Mouse (Mus musculus): ENCODE measurements around the gene Pygo2. TPM values are rescaled to one million over a fixed set of nuclear protein-coding genes. Genes with fewer than 3 reads are reported as not detected.
"Not testable (repeated sequence)": the region's sequence is repeated elsewhere in the genome, so short reads cannot be mapped to it uniquely, and the experiment has no call there.

The Pygo2 gene
- total RNA-seq, 2 experiments from 2014 or later: 57.2 to 66.1 TPM

- DNase-seq (ENCODE audit: low spot score in 2 of 2): peak in 1 of 2 experiments; percentile 30
Observed at GRCm38 (mm10) chr3:89418861-89419250, 11.2 kb upstream of the Pygo2 start.

GRCm38 (mm10) chr3:89419571-89419970, 10.4 kb upstream of the Pygo2 start:
- DNase-seq (ENCODE audit: low spot score in 2 of 2): no peak

GRCm38 (mm10) chr3:89419981-89420380, 10.0 kb upstream of the Pygo2 start:
- DNase-seq (ENCODE audit: low spot score in 2 of 2): no peak

GRCm38 (mm10) chr3:89420421-89420820, 9.6 kb upstream of the Pygo2 start:
- no peak for DNase-seq (ENCODE audit: low spot score in 2 of 2)

- DNase-seq (ENCODE audit: low spot score in 2 of 2): peak; percentile 70 to 71
Observed at GRCm38 (mm10) chr3:89421002-89421774, 8.8 kb upstream of the Pygo2 start.

GRCm38 (mm10) chr3:89421810-89422473, 8.1 kb upstream of the Pygo2 start:
- no peak for DNase-seq (ENCODE audit: low spot score in 2 of 2)

GRCm38 (mm10) chr3:89422556-89423205, 7.3 kb upstream of the Pygo2 start:
- no peak for DNase-seq (ENCODE audit: low spot score in 2 of 2)

- DNase-seq (ENCODE audit: low spot score in 2 of 2): no peak
Observed at GRCm38 (mm10) chr3:89424416-89425140, 5.4 kb upstream of the Pygo2 start.

- no peak for DNase-seq (ENCODE audit: low spot score in 2 of 2)
Observed at GRCm38 (mm10) chr3:89425141-89425525, 4.9 kb upstream of the Pygo2 start.

GRCm38 (mm10) chr3:89425876-89426275, 4.1 kb upstream of the Pygo2 start:
- DNase-seq (ENCODE audit: low spot score in 2 of 2): no peak

GRCm38 (mm10) chr3:89429021-89429420, 993 bp upstream of the Pygo2 start:
- DNase-seq (ENCODE audit: low spot score in 2 of 2): not testable (repeated sequence)

- no peak for DNase-seq (ENCODE audit: low spot score in 2 of 2)
Observed at GRCm38 (mm10) chr3:89432606-89433005, 2.6 kb downstream of the Pygo2 start.

GRCm38 (mm10) chr3:89434532-89434931, 4.5 kb downstream of the Pygo2 start:
- no peak for DNase-seq (ENCODE audit: low spot score in 2 of 2)

GRCm38 (mm10) chr3:89435041-89435440, 5.0 kb downstream of the Pygo2 start:
- no peak for DNase-seq (ENCODE audit: low spot score in 2 of 2)

- DNase-seq (ENCODE audit: low spot score in 2 of 2): no peak
Observed at GRCm38 (mm10) chr3:89436176-89437113, 6.4 kb downstream of the Pygo2 start, which contains the start of gene Pbxip1. Gene Pbxip1 (plus strand): TSS chr3:89436706.

- no peak for DNase-seq (ENCODE audit: low spot score in 2 of 2)
Observed at GRCm38 (mm10) chr3:89437269-89437668, 7.3 kb downstream of the Pygo2 start.

GRCm38 (mm10) chr3:89440691-89441090, 10.7 kb downstream of the Pygo2 start:
- no peak for DNase-seq (ENCODE audit: low spot score in 2 of 2)

- no peak for DNase-seq (ENCODE audit: low spot score in 2 of 2)
Observed at GRCm38 (mm10) chr3:89448720-89449537, 18.9 kb downstream of the Pygo2 start.

- peak; percentile 74 to 80 for DNase-seq (ENCODE audit: low spot score in 2 of 2)
Observed at GRCm38 (mm10) chr3:89449541-89449940, 19.5 kb downstream of the Pygo2 start.
